Mouse (Mus musculus) gastrocnemius, postnatal 36 days (tissue): ENCODE measurements around the gene Galnt12. TPM values are rescaled to one million over a fixed set of nuclear protein-coding genes. Genes with fewer than 3 reads are reported as not detected.
A peak's percentile ranks its signal among the peaks of the same experiment; 100 is the strongest.

Source experiments
- DNase-seq, 2 experiments: peaks; one replicate each; pipeline ENCODE4 v3.0.0; 2022
- intact Hi-C: fragments of 180-260 bp; cut with DNase I; formaldehyde crosslinking; loops from one replicate; pipeline ENCODE4 v1.15.1; 2025
- total RNA-seq, 2 experiments: library from RNA; stranded (reverse); gene quantifications; 2 replicates each; pipeline ENCODE4 v1.2.3; 2021

Galnt12 gene
- total RNA-seq, 2 experiments from 2014 or later: not detected

DNA sequence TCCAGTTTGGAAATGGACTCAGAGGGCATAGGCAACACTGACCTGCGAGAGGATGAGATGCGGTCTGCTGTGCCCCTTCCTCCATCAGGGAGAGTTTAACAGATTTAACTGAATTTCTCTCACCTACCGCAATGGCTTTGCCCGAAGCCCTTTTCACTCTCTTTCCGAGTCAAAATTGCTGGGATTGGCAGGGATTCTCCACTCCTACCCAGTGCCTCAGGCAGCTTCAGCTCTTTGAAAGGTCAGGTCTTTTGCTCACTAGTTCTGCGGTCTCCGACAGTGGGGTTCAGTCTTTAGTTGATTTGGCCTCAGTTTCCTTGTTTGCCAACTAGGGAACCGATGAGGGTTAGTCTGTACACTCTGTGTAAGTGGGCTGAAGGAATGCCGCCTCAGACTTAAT lies 1.5 kb downstream of the Galnt12 start:
- intact Hi-C loops: no loop called here
- DNase-seq: no peak

DNA sequence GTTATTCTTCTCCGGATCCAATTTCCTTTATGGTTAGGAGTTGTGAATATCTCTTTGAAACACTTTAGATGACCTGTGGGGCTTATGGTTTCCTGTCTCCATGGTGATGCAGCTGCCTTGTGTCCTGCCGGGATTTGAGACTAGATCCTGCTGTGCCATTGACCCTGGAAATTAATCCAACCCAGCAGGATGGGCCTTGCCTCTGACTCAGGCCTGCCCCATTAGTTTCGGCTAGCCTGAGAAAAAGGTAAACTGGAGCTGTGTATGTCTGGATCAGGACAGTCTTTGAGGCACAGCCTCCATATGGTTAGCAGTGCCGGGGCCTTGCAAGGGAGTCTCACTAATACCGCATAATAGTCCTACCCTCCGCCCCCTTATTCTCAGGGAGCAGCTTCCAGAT lies 1.9 kb downstream of the Galnt12 start:
- DNase-seq: no peak
- intact Hi-C loops: no loop called here

DNA sequence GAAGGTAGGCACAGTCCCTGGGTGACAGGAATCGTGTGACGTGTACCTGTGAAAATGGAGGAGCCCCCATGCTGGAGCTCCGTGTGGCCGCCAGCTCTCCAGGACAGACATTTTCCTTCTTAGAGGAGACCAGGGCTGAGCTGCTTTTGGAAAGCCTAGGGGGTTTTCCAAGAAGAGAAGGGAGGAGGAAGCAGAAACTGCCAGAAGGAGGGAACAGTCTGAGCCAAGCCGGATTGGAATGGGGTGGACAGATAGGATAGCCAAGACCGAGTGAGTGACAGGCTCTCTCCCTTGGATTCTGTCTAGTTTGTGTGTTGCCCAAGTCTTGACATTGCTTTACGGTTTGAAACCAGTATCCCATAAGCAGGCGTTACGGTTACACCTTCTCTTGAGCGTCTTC lies 11.9 kb downstream of the Galnt12 start:
- peak in 1 of 2 experiments; percentile 13 for DNase-seq
- intact Hi-C loops: no loop called here

DNA sequence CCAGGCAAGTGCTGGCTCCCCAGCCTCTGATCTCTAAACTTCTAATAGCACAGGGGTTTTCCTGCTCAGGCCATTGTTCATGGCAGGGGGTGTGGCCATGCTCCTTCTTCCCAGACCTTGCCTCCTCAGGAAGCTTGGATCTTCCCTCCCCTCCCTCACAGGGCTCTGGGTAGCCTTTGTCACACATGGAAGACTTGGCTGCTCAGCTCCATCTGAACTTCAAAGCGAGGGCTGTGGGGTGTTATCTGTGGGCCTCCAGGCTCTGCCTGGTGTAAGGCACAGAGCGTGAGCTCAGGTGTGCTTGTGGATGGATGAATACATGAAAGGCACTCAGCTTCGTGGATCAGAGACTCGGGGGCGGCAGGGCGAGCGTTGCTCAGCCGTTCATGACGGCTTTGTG lies 20.2 kb downstream of the Galnt12 start:
- intact Hi-C loops: no loop called here
- DNase-seq: no peak

DNA sequence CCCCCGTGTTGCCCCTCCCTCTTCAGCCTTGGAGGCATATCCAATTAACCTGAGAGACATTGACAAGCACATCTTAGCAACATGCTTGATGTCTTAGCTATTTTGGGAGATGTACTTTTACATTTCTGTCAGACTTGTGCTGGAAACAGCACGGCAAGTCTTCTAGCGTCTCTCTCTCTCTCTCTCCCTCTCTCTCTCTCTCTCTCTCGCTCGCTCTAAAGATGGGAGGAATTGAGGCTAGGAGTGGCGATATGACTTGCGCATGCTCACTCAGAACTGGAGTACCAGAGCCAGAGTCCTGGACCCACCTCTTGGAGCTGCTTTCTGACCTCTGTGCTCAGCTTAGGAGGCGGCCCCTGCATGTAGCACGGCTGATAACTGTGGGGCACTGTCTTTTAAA lies 20.9 kb downstream of the Galnt12 start:
- intact Hi-C loops: no loop called here
- DNase-seq: no peak

DNA sequence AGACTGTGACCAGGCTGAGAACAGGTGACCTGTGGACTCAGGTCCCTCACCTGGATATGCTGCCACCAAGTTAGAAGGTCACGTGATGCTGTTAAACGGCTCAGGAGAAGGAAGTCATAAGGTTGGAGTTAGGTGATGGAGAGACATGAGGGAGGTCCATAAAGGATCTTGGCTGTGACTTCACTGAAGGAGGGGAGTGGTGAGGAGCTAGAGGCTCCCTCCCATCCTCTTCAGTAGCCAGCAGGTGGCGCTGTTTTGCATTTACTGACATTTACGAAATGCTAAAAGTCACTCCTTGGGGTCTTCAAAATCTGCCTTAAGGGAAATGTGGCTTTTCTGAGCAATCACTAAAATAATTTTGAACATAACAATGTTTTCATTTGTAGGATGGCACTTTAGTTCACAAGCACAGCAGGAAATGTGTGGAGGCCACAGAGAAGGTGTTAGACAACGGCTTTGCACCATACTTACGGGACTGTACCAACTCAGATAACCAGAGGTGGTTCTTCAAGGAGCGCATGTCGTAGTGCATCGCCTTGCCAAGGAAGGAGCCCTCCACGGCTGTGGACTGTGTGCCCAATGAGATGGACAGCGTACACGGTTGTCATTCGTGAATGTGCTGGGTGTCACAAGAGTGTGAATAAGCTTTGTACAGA lies 30.5 kb downstream of the Galnt12 start:
- DNase-seq: peak in 1 of 2 experiments; percentile 33
- intact Hi-C loops: loop anchor here (5.0 kb wide), 1 partner anchor 275 kb away; no protein-coding TSS in a partner anchor

DNA sequence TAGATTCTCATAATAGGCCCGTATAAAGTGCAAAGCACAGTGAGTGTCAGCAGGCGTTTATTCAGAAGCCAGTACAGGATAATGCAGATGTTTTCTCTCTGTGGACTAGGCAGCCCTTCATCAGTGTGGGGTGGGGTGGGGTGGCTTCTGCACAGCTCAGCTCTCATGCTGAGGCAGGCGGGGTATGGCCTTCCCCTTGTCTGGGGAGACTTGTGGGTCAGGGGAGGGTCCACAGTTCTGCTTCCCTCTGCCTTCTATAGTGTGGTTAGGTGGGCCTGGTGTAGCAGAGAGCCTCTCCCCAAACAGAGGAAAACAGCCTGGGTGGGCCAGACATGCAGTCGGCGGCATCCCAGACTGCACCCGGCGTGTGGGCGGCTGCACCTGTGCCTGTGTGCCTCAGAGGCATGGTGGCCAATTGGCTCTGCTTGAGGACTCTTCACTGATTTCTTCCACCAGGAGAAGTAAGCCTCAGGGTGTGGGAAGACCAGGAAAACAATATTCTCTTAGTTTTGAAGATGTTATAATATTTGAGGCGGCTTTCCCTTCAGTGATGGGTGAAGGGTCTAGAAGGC lies 32.5 kb downstream of the Galnt12 start:
- intact Hi-C loops: loop anchor here (5.0 kb wide), 1 partner anchor 273 kb away; no protein-coding TSS in a partner anchor
- peak in 1 of 2 experiments; percentile 8 for DNase-seq

DNA sequence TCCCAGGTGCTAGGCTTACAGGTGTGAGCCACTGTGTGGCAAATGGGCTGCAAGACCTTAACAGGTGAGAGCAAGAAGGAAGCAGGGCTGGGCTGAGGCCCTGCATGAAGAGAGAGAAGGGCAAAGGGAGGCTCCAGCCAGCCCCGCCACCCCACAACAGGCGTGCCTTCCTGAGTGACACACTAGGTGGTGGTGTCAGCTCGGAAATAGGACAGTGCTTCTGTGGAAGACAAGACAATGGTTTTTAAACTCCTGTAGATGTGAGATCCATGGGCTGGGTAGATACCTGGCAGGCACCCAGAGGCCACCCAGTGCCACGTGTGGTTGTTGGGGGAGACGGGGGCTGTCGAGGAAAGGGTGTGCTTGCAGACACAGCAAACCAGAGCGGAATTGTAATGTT lies 36.8 kb downstream of the Galnt12 start:
- intact Hi-C loops: loop anchor here (1.0 to 5.0 kb wide), 2 partner anchors 79 to 128 kb away; partner anchors contain the start of gene Col15a1
- DNase-seq: no peak

DNA sequence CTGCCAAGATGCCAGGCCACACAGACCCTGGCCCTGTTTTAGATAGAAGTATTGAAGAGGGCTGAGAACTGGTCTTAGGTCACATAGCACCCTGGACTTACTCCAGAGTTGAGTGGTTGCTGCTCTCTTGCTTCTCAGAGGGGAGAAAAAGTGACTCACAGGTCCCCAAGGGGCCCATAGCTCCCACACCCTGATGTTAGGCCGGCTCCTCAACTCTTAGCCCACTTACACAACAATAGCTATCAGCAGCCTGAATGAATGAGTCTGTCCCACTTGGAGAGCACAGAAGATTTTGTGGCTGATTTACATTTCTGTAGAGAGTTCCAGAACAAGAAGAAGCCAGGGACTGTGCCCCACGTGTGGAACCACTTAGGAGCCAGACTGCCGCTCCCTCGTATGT lies 37.9 kb downstream of the Galnt12 start:
- DNase-seq: no peak
- intact Hi-C loops: loop anchor here (5.0 kb wide), 1 partner anchor 78 kb away; the partner anchor contains the start of gene Col15a1

DNA sequence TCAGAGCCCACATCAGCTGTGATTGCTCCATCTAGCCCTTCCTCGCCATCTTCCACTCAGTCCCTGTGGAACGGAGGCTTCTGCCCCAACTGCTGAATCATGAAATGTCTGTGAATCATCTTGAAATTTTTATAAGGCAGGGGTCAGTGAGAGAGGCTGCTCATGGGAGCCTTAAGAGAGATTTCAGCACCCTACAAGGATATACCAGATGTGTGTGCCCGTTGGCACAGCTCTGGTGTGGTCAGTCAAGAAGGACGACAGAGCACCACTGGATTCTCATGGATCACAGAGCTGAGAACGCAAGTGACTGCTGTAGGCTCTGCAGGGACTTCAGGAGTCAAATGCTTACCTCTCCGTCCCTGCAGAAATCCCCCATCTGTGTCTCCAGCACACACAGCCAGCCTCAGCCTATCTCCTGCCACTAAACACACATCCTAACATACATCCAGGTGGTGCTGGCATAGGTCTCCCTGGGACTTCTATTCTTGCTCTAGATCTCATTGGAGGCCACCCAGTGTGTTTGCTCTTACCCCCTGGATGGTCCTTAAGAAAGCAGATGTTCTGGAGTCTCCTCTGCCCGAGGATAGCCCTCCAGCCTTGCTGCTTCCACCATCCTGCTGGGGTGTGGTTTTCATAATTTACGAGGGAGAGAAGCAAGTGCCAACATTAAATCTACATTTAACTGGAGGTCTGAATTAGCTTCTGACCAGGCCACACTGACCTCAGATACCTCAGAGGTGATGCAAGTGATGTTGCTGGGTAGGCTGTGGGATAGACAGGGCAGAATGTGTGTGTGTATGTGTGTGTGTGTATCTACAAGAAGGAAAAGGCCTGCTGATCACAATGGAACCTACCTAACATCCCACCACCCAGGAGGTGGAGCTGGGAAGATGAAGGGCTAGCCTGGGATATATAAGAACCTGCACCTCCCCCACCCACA lies 38.7 kb downstream of the Galnt12 start:
- intact Hi-C loops: no loop called here
- DNase-seq: no peak

DNA sequence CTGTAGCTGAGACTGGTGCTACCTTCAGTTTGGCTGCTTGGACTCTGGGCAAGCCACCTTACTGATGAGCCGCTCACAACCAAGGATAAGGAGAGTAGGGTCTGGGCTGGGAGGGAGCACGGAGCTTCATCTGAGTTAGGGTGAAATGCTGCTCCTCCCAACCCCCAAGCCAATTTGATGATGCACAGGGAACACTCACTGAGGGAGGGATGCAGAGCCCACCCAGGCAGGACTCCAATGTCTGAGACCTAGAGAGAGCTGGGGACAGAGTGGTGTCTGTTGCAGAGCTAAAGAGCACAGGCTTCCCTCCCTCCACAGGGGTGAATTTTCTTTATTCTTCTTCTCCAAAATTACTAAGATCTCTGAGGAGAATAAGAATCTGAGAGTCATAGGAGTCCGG lies 40.2 kb downstream of the Galnt12 start:
- no peak for DNase-seq
- intact Hi-C loops: no loop called here

DNA sequence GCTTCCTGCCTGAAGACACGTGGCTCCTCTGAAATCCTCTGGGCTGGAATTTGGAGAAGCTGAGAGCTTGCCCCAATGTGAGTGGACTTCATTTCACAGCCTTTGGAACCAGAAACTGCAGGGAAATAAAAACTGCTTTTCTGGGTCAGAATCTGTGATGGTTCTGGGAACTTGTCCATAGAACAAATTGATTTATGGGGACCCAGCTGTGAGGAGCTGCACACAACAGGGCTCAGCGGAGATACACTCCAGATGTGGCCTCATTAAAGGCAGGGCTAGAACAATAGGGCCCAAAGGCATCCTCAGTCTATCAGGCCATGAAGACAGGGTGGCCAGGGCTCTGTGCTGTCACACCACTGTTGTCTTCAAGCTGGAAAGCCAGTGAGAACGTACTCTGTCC lies 40.7 kb downstream of the Galnt12 start:
- intact Hi-C loops: no loop called here
- DNase-seq: peak; percentile 20 to 23

DNA sequence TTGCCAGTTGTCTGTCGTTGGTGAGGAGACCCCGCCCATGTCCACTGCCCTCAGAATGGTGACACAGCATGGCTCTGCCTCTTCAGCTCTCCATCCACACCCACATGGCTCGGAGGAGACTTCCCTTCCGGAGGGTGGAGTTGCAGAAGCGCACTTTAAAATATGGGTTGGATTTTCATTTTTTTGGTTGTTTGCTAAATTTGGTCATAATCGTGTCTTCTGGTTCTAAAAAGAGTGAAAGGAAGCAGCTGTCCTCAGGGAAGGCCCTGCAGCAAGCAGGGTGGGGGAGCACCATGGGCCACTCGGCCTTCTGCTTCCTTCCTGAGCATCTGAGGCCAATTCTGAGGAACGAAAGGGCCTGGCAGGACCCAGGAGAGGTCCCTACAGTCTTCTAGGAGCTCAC lies 45.0 kb downstream of the Galnt12 start:
- DNase-seq: peak; percentile 30 to 39
- intact Hi-C loops: no loop called here

DNA sequence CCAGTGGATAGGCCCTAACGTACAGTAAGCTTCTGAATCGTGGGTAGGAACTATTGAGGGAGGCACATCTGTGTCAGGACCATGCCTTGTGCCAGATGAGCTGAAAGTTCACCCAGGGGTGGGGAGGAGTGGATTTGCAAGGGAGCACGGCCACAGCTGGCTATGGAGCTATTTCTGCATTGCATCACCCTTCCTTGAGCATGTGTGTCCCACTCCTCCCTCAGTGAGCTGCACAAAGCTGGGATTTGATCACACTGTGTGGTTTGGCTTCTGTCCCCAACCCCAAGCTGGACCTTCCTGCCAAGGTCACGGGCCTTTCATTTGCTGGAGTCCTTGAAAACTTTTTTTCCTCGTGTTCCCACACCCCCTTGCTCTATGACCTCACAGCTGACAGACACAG lies 45.8 kb downstream of the Galnt12 start:
- DNase-seq: peak; percentile 35 to 46
- intact Hi-C loops: no loop called here

DNA sequence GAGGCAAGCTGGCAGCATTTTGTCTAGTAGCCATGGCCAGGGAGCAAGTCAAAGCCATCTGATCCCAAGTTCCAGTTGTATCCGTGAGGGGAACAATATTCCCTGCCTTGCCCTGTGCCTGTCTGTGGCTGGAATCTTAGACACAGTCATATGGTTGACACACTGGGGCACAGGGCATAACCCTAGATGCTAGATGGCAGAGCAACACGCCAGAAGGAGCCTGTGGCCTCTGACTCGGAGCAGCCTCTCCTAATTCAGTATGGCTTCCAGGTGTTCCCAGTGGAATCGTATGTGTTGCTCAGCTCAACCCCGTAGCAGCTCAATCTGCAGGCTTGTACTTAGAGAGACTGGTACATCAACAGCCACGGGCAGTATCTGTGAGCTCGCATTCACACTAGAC lies 46.7 kb downstream of the Galnt12 start:
- peak in 1 of 2 experiments; percentile 10 for DNase-seq
- intact Hi-C loops: no loop called here

DNA sequence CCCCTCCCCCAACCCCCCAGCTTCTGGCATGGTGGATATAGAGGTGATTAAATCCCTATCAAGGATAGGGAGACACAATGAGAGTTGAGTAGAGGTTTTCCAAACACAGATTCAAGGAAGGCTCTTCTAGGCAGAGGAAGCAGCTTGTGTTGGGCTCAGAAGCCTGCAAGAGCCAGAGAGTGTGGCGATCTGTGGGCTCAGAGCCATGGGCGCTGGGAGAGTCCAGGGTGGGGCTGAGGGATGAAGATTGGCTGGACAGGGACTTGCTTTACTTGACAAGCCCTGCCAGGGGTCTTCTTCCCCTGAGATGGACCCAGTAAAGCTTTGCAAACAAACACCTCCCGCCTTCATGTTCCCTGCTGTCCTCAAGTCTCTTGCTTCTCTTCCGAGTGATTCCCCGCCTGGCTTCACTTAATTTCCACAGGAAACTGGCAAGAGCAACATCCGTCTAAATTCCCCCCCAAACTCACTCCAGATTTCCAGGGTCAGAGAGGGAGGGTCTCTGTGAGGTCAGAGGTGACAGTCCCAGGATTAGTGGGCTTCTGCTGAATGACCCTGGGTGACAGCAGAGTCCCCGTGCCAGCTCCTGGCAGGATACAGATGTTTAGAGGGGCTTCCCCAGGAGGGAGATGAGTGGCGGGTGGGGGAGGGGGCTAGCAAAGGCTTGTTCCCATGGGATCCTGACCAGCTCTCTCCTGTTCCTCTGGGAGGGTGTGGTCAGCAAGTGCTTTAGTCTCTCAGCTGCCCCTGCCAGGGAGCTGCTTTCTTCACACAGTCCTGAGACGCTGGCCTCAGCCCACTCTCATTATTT lies 47.5 kb downstream of the Galnt12 start:
- peak in 1 of 2 experiments; percentile 19 for DNase-seq
- intact Hi-C loops: no loop called here

DNA sequence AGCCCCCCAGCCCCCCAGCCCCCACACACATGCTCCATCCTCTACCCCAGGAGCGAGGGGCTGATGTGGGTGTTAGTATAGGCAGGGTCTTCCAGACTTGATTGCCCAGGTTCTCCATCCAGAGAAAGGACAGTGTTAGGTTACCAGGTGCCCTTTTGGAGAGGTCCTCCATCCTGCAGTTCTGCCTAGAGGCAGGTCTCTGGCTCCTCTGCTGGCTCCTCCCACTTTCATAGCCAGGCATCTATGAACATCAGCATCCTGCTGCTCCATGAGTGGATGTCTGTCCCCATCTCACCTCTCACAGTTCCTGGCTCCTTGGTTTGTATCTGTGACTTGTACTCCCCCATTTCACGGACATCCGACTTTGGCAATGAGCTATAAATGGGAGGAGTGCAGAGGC lies 48.6 kb downstream of the Galnt12 start:
- DNase-seq: no peak
- intact Hi-C loops: no loop called here

DNA sequence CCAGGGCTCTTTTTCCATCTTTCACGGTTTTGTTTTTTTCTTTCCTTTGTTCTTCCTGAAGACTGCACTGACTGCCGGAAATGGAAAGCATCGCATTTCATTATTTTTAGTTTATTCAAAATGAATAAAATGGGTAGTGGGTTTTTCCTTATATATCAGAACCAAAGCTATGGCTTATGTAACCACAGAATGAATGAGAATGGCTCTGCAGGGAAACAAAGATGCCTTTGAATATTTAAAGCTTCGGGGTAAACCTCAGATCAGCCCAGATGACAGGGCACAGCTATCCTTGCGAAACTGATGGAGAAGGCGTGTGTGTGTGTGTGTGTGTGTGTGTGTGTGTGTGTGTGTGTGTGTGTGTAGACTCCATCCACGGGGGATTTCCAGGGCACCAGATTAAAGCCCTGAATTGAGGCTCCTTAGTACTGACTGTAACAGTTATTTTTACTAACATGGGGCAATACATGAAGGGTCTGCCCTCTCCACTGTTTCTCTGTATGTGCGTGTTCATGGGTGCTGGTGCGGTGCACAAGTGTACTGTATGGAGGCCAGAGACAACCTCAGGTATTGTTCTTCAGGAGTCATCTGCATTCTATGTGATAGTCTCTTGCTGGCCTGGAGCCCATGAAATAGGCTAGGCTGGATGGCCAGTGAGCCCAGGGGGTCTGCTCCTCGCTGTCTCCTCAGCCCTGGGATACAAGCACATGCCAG lies 49.9 kb downstream of the Galnt12 start:
- intact Hi-C loops: no loop called here
- no peak for DNase-seq

DNA sequence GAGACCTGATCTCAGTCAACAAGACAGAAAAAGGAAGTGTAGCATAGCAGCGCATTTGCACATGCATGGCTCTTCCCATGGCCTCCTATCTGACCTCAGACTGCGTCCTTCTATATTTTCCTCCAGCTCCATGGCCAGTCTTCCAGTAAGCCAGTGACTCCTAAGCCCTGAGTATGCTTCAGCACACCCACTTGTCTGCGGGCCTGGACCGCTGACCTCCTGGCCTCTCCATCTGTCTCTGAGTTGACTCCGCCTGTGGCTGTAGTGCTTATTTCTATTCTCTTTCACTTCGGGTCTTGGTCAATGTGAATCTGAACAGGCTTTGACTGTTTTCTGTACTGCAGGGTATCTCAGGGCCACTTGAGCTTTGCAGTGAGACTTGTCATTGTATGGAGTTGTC lies 52.1 kb downstream of the Galnt12 start:
- intact Hi-C loops: no loop called here

DNA sequence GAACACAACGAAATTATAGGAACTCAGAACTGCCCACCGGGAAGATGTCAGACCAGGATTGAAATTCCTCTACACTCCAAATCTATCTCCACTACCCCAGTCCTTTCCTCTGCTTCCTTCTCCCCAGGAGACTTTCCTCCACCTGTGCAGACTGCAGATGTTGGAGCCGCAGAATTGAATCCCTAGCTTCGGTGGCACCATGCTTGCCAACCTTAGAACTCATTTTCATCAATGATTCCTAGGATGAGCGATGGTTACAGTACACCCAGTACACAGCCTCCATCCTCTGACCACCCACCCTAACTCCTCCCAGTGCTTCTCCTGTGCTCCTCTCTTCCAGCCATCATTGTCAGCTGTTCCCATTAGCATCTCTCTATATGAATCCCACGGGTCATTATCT lies 53.6 kb downstream of the Galnt12 start:
- intact Hi-C loops: no loop called here
- DNase-seq: no peak

More for the DNA sequence above, 52.1 kb downstream of the Galnt12 start:
- no peak for DNase-seq
